Mouse (Mus musculus) heart, adult 18-20 months (tissue): Measurements from ENCODE around the gene Icam4. TPM values are rescaled to one million over a fixed set of nuclear protein-coding genes. Genes with fewer than 3 reads are reported as not detected.
A peak's percentile ranks its signal among the peaks of the same experiment; 100 is the strongest.
"Not testable (repeated sequence)": the region's sequence is repeated elsewhere in the genome, so short reads cannot be mapped to it uniquely, and the experiment has no call there.

ENCODE experiments used
- DNase-seq, 2 experiments: peaks; one replicate each; pipeline ENCODE4 v3.0.0; 2021 to 2022; ENCODE audit warnings: mixed read lengths in 1 of 2
- long read RNA-seq, 2 experiments: library from polyadenylated mRNA; stranded (forward); transcript quantifications; one replicate each; pipeline ENCODE4 v2.0.0; 2021
- total RNA-seq, 2 experiments: library from RNA; stranded (reverse); gene quantifications; 2 replicates each; pipeline ENCODE4 v1.2.3; 2021

Gene Icam4
- 1 to 10 TPM; 1.2 to 1.3 TPM for total RNA-seq
- long read RNA-seq, experiment 1, partial matches to known transcripts = 0 of 2 reads
- long read RNA-seq, experiment 1, other reads (novel, unspliced or antisense) = 0 of 2 reads
- long read RNA-seq, experiment 2, partial matches to known transcripts = 0 of 1 reads
- long read RNA-seq, experiment 2, other reads (novel, unspliced or antisense) = 0 of 1 reads

DNA sequence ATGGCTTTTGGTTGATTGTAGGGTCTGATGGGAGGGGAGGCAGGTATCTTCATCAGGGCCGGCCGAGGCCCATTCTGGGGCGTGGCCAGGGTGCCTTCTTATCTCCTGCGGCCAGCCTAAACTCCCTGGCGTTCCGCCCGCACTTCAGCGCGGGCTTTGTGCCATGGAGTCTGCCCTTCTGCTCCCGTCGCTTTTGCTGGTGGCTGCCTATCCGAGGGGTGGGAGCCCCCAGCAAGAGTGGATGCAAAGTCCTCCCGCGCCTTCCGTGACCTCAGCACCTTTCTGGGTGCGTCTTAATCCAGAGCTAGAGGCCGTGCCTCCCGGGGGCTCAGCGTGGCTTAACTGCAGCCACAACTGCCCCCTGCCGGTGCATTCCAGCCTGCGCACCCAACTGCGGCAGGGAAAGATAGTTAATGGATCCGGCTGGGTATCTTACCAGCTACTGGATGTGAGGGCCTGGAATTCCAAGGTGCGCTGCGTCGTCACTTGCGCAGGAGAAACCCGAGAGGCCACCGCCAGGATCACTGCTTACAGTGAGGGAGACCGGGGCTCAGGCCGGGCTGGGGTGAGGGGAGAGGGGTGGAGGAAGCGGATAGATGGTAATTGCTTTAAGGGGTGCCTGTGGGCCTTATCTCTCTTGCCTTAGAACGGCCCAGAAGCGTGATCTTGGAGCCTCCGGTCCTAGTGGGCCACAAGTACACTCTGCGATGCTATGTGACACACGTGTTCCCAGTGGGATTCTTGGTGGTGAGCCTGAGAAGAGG is at the start of gene Icam4:
Gene Icam4 (plus strand): TSS at position 83 of the 764 bp plus-strand sequence.
- DNase-seq = peak; percentile 86 to 91

GRCm38 (mm10) chr9:20979769-20980168 is 49.4 kb upstream of the Icam4 start:
- DNase-seq = no peak

- DNase-seq = no peak
Measured at GRCm38 (mm10) chr9:20982171-20982570, 47.0 kb upstream of the Icam4 start.

DNA sequence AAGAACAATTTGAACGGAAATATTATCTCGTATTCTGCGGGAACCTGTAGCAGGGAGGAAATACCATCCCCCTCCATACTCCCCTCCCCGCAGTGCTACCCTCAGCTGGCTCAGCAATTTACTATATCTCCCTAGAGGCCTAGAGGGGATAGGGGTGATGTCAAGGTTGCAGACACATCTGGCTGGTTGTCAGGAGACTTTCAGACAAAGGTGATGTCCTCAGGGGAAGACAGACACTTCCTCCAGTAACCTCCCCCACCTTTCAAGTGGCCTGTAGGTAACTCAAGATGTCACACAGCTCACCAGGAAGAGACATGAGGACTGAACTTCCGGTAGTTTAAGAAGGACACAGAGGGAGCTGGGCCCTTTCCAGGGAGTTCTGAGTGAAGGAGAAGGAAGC is 46.0 kb upstream of the Icam4 start:
- DNase-seq = no peak

GRCm38 (mm10) chr9:20986952-20987686 is 42.1 kb upstream of the Icam4 start:
- DNase-seq = peak; percentile 58 to 71

DNA sequence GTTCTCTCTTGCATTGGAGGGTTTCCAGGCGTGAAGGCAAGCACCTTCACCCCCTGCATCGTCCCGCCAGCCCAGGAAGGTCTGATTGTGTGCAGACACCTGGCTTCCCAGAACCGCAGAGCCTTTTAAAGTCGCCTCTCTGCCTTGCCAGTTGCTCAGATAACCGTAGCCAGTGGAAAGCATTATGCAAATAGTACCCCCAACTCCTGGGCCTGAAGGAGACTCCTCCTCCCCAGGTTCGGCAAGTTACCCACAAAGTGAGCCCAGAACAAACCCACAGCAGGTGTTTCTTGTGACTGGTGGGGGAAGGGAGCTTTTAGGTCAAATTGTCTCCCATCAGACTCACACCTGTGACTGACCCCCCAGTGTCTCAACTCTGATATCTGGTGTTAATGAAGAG is 41.2 kb upstream of the Icam4 start:
- no peak for DNase-seq

DNA sequence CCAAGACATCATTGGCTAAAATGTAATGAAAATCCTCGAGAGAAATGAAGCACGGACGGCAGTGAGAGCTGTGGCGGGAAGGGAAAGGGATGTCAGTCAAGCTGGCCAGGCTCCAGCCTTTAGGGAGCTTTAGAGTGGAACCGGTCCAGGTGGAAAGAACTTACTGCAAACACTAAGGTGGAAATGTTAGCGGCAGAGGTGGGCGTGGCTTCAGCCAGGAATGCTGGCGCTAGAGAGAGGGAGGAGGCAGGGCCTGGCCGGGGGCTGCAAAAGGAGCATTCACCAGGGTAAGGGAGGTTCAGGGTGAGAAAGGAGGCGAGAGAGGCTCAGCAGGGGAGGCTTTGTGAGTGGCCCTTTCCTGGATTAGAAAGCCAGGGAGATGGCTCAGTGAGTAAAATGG is 38.3 kb upstream of the Icam4 start:
- DNase-seq = no peak

GRCm38 (mm10) chr9:20991587-20991986 is 37.6 kb upstream of the Icam4 start:
- DNase-seq = no peak

- DNase-seq = no peak
Measured at GRCm38 (mm10) chr9:20993165-20993898, 35.8 kb upstream of the Icam4 start.

GRCm38 (mm10) chr9:20995069-20995468 is 34.1 kb upstream of the Icam4 start:
- no peak for DNase-seq

GRCm38 (mm10) chr9:20997065-20997464 is 32.1 kb upstream of the Icam4 start:
- no peak for DNase-seq

DNA sequence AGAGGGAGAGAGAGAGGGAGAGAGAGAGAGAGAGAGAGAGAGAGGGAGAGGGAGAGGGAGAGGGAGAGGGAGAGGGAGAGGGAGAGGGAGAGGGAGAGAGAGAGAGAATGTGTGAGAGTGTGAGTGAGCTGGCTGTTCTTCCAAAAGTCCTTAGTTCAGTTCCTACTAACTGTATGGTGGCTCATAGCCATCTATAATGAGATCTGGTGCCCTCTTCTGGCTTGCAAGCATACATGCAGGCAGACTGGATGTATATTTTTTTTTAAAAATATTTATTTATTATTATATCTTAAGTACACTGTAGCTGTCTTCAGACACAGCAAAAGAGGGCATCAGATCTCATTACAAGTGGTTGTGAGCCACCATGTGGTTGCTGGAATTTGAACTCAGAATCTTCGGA is 30.8 kb upstream of the Icam4 start:
- not testable (repeated sequence) for DNase-seq

DNA sequence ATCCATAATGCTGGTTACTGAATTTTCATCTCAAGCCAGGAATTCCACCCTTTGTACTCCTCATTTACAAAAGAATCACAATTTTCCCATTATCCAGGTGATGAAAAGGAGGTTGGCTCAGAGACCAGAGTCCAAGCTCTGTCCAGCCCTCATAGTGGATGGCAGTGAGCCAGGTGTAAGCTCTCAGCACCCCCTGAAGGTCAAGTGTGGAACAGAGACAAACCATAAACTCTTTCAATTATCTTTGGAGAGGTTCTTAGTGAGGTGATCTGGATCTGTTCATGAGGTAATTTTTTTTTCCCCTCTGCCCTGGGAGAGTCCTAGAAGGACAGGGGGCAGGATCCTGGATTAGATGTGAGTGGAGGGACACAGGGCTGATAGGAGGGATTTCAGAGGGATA is 28.4 kb upstream of the Icam4 start:
- no peak for DNase-seq

- no peak for DNase-seq
Measured at GRCm38 (mm10) chr9:21001651-21002200, 27.4 kb upstream of the Icam4 start.

GRCm38 (mm10) chr9:21002270-21002626 is 26.9 kb upstream of the Icam4 start:
- DNase-seq = no peak

- DNase-seq = peak; percentile 88 to 92
Measured at GRCm38 (mm10) chr9:21002627-21003551, 26.3 kb upstream of the Icam4 start, which contains the start of gene Mrpl4. Gene Mrpl4 (plus strand): TSS chr9:21002738.

- no peak for DNase-seq
Measured at GRCm38 (mm10) chr9:21007313-21007952, 21.7 kb upstream of the Icam4 start.

- DNase-seq = no peak
Measured at GRCm38 (mm10) chr9:21008007-21008406, 21.2 kb upstream of the Icam4 start.

DNA sequence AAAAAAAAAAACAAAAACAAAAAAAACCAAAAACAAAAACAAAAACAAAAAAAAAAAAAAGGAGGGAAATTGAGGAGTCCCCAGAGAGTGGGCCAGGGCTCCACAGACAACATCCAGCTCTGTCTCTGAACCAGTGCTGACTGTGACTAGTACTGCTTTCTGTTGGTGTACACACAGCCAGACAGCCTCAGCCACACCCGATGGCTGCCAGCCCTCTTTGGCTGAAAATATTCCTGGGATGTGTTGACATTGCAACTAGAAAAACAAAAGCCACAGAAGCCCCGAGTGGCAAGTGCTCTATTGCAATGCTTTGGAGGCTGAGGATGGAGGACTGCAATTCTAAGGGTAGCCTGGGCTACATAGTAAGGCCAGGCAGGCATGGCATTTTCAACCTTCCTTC is 18.8 kb upstream of the Icam4 start:
- peak; percentile 65 to 75 for DNase-seq

DNA sequence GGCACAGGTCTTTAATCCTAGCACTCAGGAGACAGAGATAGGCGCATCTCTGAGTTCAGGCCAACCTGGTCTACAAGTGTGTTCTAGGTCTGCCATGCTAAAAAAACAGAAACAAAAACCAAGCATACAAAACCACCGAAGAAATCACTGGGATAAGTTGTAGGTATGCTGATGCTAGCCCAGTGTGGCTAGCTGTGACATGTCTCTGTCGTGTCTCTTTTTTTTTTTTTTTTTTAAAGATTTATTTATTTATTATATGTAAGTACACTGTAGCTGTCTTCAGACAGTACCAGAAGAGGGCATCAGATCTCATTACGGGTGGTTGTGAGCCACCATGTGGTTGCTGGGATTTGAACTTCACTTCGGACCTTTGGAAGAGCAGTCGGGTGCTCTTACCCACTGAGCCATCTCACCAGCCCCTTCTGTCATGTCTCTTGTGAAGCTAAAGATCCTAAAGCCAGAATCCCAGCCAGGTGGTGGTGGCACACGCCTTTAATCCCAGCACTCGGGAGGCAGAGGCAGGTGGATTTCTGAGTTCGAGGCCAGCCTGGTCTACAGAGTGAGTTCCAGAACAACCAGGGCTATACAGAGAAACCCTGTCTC is 18.1 kb upstream of the Icam4 start:
- DNase-seq = not testable (repeated sequence)
